Mouse (Mus musculus): ENCODE measurements at regions not wholly inside any gene's neighbourhood (a gene's known extent, or its start where the extent isn't known, plus 50 kb on each side); places are given as distances from the start of the nearest gene placed in this dataset.

DNA sequence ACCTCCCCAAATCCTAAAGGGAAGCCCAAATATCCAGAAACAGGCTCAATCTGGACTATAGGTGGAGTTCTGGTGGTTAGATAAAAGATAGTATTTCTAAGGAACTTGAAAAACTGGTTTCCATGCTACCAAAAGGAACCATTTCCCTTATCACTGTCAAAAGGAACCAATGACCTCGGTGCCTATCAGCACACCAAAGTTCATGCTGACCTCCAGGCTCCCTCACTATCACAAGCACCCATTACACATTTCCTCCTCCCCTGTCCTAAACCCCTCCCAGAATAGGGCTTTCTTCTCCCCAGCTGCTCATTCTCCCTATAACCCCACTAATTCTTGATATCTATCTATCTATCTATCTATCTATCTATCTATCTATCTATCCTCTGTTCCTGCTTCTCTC is 144.2 kb downstream of the Nuf2 start:
- Histone ChIP-seq H3K27me3 (ENCODE audit: control insufficient read depth, insufficient read depth, low read length) (no peaks in the 10 kb centered on the region), H3K9ac (ENCODE audit: low read depth, low read length, severe bottlenecking) (no peak overlapping the region), H3K4me3 (replicated peaks; ENCODE audit: low read length) (no peak overlapping the region), H3K27ac (replicated peaks; ENCODE audit: low read depth, low read length) (no peak overlapping the region), H3K36me3 (ENCODE audit: control insufficient read depth, insufficient read depth, low read length) (no peaks in the 10 kb centered on the region), H3K4me2 (replicated peaks; ENCODE audit: low read depth, low read length, severe bottlenecking) (no peak overlapping the region), H3K4me1 (ENCODE audit: control insufficient read depth, insufficient read depth, low read length) (no peaks in the 10 kb centered on the region), H3K9me3 (ENCODE audit: control insufficient read depth, low read length) (no peaks in the 10 kb centered on the region)
- no peak for DNase-seq (ENCODE audit: low spot score)
- WGBS = 78% methylated on average over 1 of the region's 1 CpGs
- ATAC-seq (ENCODE audit: low FRiP score, low read depth) = no peak
- no peak for TF ChIP-seq POLR2A (IDR thresholded peaks at IDR 0.05; ENCODE audit: borderline replicate concordance, extremely low read depth, insufficient read depth, insufficient read length)

DNA sequence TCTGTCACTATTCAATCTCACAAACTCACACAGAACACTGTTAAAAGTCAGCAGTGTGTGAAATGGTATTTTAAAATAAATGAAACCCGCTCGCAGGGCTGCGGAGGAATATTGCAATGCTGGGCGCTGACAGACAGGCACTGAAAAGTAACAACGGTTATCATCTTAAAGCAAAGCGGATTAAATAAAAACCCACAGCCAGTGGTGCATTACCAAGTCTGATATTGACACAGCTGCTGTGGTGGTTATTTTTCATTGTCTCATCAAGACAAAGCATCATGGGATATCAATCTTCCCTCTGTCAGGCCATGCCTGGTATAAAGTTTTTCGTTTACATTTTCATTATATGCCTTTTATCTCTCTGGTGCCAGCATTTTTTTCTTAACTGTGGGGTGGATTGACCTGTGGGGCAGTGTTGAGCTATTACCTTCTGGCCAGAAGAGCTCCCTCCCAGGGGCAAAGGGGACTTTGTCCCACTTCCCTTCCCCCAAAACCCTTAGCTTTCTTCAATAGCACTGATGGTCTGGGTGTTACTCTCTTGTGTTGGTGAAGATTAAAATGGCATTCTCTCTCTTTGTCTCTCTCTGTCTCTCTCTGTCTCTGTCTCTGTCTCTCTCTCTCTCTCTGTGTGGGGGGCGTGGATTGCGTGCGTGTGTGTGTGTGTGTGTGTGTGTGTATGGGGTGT is 145.4 kb downstream of the Nuf2 start:
- no peak overlapping the region for H3K4me2 ChIP-seq (replicated peaks; ENCODE audit: low read depth, low read length, severe bottlenecking)
- H3K27me3 ChIP-seq (ENCODE audit: control insufficient read depth, insufficient read depth, low read length) = no peaks in the 10 kb centered on the region
- H3K36me3 ChIP-seq (ENCODE audit: control insufficient read depth, insufficient read depth, low read length) = no peaks in the 10 kb centered on the region
- ATAC-seq (ENCODE audit: low FRiP score, low read depth) (no peak), DNase-seq (ENCODE audit: low spot score) (no peak)
- no peak for TF ChIP-seq POLR2A (IDR thresholded peaks at IDR 0.05; ENCODE audit: borderline replicate concordance, extremely low read depth, insufficient read depth, insufficient read length)
- no peak overlapping the region for H3K27ac ChIP-seq (replicated peaks; ENCODE audit: low read depth, low read length)
- no peak overlapping the region for H3K9ac ChIP-seq (ENCODE audit: low read depth, low read length, severe bottlenecking)
- no peaks in the 10 kb centered on the region for H3K9me3 ChIP-seq (ENCODE audit: control insufficient read depth, low read length)
- H3K4me3 ChIP-seq (replicated peaks; ENCODE audit: low read length) = no peak overlapping the region
- 83% methylated on average over 10 of the region's 10 CpGs for WGBS
- no peaks in the 10 kb centered on the region for H3K4me1 ChIP-seq (ENCODE audit: control insufficient read depth, insufficient read depth, low read length)

DNA sequence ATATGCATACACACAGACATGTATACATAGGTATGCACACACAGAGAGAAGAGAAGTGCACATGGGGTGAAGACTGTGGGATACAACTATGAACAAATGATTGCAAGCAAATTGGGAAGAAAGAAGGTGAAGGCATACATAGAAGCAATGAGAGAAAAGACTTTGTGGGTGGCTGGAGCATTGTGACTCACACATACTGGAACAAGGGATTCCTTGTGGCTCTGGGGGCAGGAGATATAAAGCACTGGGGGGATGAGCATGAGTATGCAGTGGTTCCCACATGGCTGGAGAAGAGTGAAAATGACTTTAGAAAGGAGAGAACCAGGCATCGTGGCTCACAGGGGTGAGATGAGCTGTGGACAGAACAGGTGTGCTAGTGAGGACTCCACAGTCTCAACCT is 156.6 kb downstream of the Nuf2 start:
- TF ChIP-seq POLR2A (IDR thresholded peaks at IDR 0.05; ENCODE audit: borderline replicate concordance, extremely low read depth, insufficient read depth, insufficient read length) = no peak
- H3K4me2 ChIP-seq (replicated peaks; ENCODE audit: low read depth, low read length, severe bottlenecking) = no peak overlapping the region
- H3K36me3 ChIP-seq (ENCODE audit: control insufficient read depth, insufficient read depth, low read length) = no peaks in the 10 kb centered on the region
- no peak overlapping the region for H3K27ac ChIP-seq (replicated peaks; ENCODE audit: low read depth, low read length)
- DNase-seq (ENCODE audit: low spot score) (no peak), ATAC-seq (ENCODE audit: low FRiP score, low read depth) (no peak)
- H3K27me3 ChIP-seq (ENCODE audit: control insufficient read depth, insufficient read depth, low read length) = no peaks in the 10 kb centered on the region
- WGBS = 64% methylated on average over 1 of the region's 1 CpGs
- no peaks in the 10 kb centered on the region for H3K9me3 ChIP-seq (ENCODE audit: control insufficient read depth, low read length)
- H3K4me3 ChIP-seq (replicated peaks; ENCODE audit: low read length) = no peak overlapping the region
- no peaks in the 10 kb centered on the region for H3K4me1 ChIP-seq (ENCODE audit: control insufficient read depth, insufficient read depth, low read length)
- no peak overlapping the region for H3K9ac ChIP-seq (ENCODE audit: low read depth, low read length, severe bottlenecking)

DNA sequence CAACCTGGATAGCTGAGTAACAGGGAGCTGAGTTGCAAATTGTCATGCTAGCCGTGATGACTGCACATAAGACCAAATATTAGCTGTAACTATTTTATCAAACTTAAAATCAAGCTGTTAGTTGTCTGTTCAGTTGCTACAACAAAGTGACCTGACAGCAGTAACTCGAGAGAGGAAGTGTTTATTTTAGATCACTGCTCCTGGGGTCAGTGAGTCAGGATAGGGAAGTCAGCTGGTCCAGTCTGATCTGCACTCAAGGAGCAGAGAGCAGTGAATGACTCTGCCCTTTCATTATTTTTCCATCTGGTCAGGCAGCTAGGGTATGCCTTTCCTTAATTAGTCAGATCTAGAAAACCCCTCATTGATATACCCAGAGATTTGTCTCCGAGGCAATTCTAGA is 162.5 kb downstream of the Nuf2 start:
- H3K9me3 ChIP-seq (ENCODE audit: control insufficient read depth, low read length) = no peaks in the 10 kb centered on the region
- no peaks in the 10 kb centered on the region for H3K27me3 ChIP-seq (ENCODE audit: control insufficient read depth, insufficient read depth, low read length)
- no peak for TF ChIP-seq POLR2A (IDR thresholded peaks at IDR 0.05; ENCODE audit: borderline replicate concordance, extremely low read depth, insufficient read depth, insufficient read length)
- 38% methylated on average over 3 of the region's 3 CpGs for WGBS
- no peak for DNase-seq (ENCODE audit: low spot score)
- H3K36me3 ChIP-seq (ENCODE audit: control insufficient read depth, insufficient read depth, low read length) = no peaks in the 10 kb centered on the region
- H3K4me1 ChIP-seq (ENCODE audit: control insufficient read depth, insufficient read depth, low read length) = no peaks in the 10 kb centered on the region; the same call in 1 of the 2 replicates
- no peak overlapping the region for H3K27ac ChIP-seq (replicated peaks; ENCODE audit: low read depth, low read length)
- no peak overlapping the region for H3K4me2 ChIP-seq (replicated peaks; ENCODE audit: low read depth, low read length, severe bottlenecking)
- no peak overlapping the region for H3K4me3 ChIP-seq (replicated peaks; ENCODE audit: low read length)
- ATAC-seq (ENCODE audit: low FRiP score, low read depth) = no peak
- H3K9ac ChIP-seq (ENCODE audit: low read depth, low read length, severe bottlenecking) = no peak overlapping the region

DNA sequence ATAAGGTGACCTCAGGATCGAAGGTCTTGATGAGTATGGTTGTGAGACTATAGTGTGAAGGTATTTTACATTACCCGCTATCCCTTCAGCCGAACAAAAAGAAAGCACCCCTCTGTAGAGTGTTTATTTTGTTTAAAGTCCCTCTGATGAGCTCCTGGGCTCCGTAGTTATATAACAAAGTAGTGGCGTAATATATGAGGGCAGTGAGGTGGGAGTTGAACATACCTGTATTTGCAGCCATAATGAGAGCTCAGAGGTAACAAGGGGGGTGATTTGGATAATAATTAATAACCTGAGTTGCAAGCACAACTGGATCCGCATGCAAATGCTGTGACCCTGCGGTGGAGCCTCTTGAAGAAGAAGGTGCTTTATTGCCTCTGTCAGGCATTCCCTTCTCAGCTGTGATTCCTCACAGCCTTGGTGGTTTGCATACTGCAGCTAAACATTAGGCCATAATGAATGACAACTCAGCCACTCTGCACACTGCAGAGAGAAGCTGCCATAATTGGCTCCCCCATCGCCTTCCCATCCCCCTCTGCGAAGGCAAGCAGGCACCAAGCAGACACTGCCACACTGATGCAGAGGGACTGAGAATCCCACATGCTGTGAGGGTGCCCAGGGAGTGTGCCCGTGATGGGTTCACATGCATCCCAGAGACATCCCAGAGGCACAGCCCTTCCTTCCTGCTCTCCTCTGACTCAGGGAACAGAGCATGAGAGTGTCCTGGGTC is 163.3 kb downstream of the Nuf2 start:
- Histone ChIP-seq H3K27ac (replicated peaks; ENCODE audit: low read depth, low read length) (no peak overlapping the region), H3K4me2 (replicated peaks; ENCODE audit: low read depth, low read length, severe bottlenecking) (no peak overlapping the region), H3K4me1 (ENCODE audit: control insufficient read depth, insufficient read depth, low read length) (no peaks in the 10 kb centered on the region; the same call in 1 of the 2 replicates), H3K36me3 (ENCODE audit: control insufficient read depth, insufficient read depth, low read length) (no peaks in the 10 kb centered on the region), H3K4me3 (replicated peaks; ENCODE audit: low read length) (no peak overlapping the region), H3K27me3 (ENCODE audit: control insufficient read depth, insufficient read depth, low read length) (no peaks in the 10 kb centered on the region), H3K9me3 (ENCODE audit: control insufficient read depth, low read length) (no peaks in the 10 kb centered on the region), H3K9ac (ENCODE audit: low read depth, low read length, severe bottlenecking) (no peak overlapping the region)
- DNase-seq (ENCODE audit: low spot score) (no peak), ATAC-seq (ENCODE audit: low FRiP score, low read depth) (no peak)
- WGBS = 35% methylated on average over 10 of the region's 10 CpGs
- TF ChIP-seq POLR2A (IDR thresholded peaks at IDR 0.05; ENCODE audit: borderline replicate concordance, extremely low read depth, insufficient read depth, insufficient read length) = no peak
